Mouse (Mus musculus) limb, embryonic 15.5 days (tissue): ENCODE results near the gene Fbxo8. TPM values are rescaled to one million over a fixed set of nuclear protein-coding genes. Genes with fewer than 3 reads are reported as not detected.
A peak's percentile ranks its signal among the peaks of the same experiment; 100 is the strongest.

Source experiments
- ATAC-seq: fragments of 200-750 bp; cut with Nextera tagmentation; 2 replicates; pipeline ENCODE4 v1.8.0; 2017; ENCODE audit warnings: low read depth, moderate TSS enrichment; ENCODE audit not compliant: insufficient number of reproducible peaks, low FRiP score, low TSS enrichment
- H3K27ac ChIP-seq: fragments of 300-500 bp; sonication (generic); 2 replicates; pipeline ENCODE4 v1.5.1; 2015; ENCODE audit warnings: moderate library complexity, mild to moderate bottlenecking, inconsistent platforms
- H3K27me3 ChIP-seq: fragments of 300-500 bp; sonication (generic); 2 replicates; pipeline ENCODE4 v1.6.1; 2015; ENCODE audit warnings: inconsistent platforms
- H3K36me3 ChIP-seq: fragments of 300-500 bp; sonication (generic); 2 replicates; pipeline ENCODE4 v1.6.1; 2015; ENCODE audit warnings: inconsistent platforms
- H3K4me1 ChIP-seq: fragments of 300-500 bp; sonication (generic); 2 replicates; pipeline ENCODE4 v1.6.1; 2015; ENCODE audit warnings: inconsistent platforms
- H3K4me2 ChIP-seq: fragments of 300-500 bp; sonication (generic); 2 replicates; pipeline ENCODE4 v1.6.1; 2015; ENCODE audit warnings: mild to moderate bottlenecking, inconsistent platforms
- H3K4me3 ChIP-seq: fragments of 300-500 bp; sonication (generic); 2 replicates; pipeline ENCODE4 v1.5.1; 2015; ENCODE audit warnings: mild to moderate bottlenecking, inconsistent platforms
- H3K9ac ChIP-seq: fragments of 300-500 bp; sonication (generic); 2 replicates; pipeline ENCODE4 v1.6.1; 2015; ENCODE audit warnings: inconsistent platforms
- H3K9me3 ChIP-seq: fragments of 300-500 bp; sonication (generic); 2 replicates; pipeline ENCODE4 v1.6.1; 2016; ENCODE audit warnings: inconsistent platforms
- WGBS: fragments of 180-500 bp; shearing (Covaris S2); methylation state at CpG from one replicate; pipeline ENCODE4 v1.1.7; 2015; 5-methylcytosine and 5-hydroxymethylcytosine counted together
- polyA plus RNA-seq: library from polyadenylated mRNA; unstranded; fragments of >200 nt; fragmentation: Nextera tagmentation; extraction: Ambion mirVana; gene quantifications from 2 replicates; pipeline ENCODE4 v1.2.1, GENCODE M21; 2015

The Fbxo8 gene
- polyA plus RNA-seq, 1 experiment from 2014 or later: 43.9 TPM

DNA sequence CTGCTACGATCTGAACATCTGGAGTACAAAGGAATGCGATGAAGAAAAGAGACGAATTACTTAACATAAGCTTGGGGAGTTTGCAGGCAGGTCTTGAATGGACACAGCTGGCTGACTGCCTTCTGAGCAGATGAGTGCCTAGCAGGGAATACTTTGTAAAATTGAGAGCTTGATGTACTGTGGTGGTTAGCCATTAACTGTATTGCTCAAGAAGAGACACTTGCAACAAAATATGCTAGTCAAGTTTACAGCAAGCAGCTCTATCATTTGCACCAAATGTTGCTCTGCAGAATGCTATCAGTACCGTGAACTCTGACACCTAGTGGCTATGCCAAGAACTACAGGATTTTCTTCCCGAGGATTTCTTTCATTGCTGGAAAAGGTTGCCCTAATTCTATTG lies 64.1 kb downstream of the Fbxo8 start:
- H3K9ac ChIP-seq: no peak overlapping the region

DNA sequence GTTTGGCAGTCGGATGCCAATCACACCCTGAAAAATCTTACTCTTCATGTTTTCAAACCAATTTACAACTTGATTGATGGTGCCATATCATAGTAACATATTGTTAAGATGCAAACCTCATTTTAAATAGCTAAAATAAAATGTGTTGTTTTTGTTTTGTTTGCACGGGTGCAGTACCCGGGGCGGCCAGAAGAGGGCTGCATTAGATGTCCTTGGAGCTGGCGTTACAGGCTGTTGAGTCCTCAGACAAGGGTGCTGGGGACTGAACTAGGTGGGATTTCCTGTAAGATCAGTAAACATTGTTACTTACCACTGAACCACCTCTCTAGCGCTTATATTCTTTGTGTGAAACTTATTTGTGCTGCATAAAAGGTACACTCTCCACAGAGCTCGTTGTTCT lies 65.4 kb downstream of the Fbxo8 start:
- Histone ChIP-seq H3K9ac (no peak overlapping the region), H3K36me3 (no peaks in the 10 kb centered on the region), H3K4me3 (no peak overlapping the region), H3K27ac (no peak overlapping the region), H3K4me2 (no peak overlapping the region), H3K4me1 (0 out of 2 replicates have a peak, but pooled peaks cover 6% of the 10 kb centered on the region), H3K9me3 (no peaks in the 10 kb centered on the region), H3K27me3 (peaks cover 23% of the 10 kb centered on the region)
- no peak for ATAC-seq
- 37% methylated on average over 7 of the region's 7 CpGs for WGBS

More for the DNA sequence above, 64.1 kb downstream of the Fbxo8 start:
- Histone ChIP-seq H3K27ac (no peak overlapping the region), H3K36me3 (no peaks in the 10 kb centered on the region), H3K27me3 (peaks cover 11% of the 10 kb centered on the region), H3K4me2 (no peak overlapping the region), H3K9me3 (no peaks in the 10 kb centered on the region), H3K4me3 (no peak overlapping the region), H3K4me1 (0 out of 2 replicates have a peak, but pooled peaks cover 5% of the 10 kb centered on the region)
- 6% methylated on average over 5 of the region's 5 CpGs for WGBS
- ATAC-seq: no peak

DNA sequence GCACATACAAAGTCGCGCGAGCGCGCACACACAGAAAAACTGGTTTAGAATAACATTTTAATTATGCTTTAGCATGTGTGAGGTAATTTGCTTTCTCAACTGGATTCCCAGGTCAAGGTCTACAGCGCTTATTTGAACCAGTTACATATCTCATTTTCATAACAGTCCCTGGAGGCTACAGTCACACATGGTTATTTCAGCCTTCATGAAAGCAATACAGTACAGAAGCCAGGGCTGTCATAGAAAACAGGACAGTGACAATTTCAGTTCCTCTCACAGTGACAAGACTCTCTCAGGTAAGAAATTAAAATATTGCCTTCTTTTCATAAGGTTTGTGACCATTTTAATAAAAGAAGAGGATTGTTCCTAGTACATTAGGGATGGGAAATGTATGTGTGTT lies 66.4 kb downstream of the Fbxo8 start:
- Histone ChIP-seq H3K27me3 (peaks cover 26% of the 10 kb centered on the region), H3K9ac (no peak overlapping the region), H3K4me2 (no peak overlapping the region), H3K36me3 (no peaks in the 10 kb centered on the region), H3K4me3 (no peak overlapping the region), H3K27ac (no peak overlapping the region), H3K4me1 (peaks cover 6% of the 10 kb centered on the region; the same call in 1 of the 2 replicates), H3K9me3 (no peaks in the 10 kb centered on the region)
- no peak for ATAC-seq
- 94% methylated on average over 6 of the region's 6 CpGs for WGBS

DNA sequence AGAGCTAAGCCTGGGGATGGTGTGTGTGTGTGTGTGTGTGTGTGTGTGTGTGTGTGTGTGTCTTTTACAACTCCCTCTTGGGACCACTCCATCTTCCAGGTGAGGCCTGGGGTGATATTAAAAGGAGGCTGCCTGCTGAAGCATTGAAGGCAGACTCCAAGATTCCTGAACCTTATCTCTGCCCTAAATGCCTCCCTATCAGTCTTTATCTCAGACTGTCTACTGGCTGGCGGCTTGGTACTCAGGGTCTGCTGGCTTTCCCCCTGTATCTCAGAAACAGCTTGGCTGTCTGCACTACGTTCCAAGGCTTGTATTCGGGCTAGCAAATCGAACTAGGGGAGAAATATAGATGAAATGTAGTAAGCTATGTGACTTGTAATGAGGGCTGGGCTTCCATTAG lies 68.2 kb downstream of the Fbxo8 start:
- Histone ChIP-seq H3K9me3 (no peaks in the 10 kb centered on the region), H3K36me3 (no peaks in the 10 kb centered on the region), H3K4me3 (no peak overlapping the region), H3K27me3 (peaks cover 35% of the 10 kb centered on the region), H3K9ac (no peak overlapping the region), H3K27ac (no peak overlapping the region), H3K4me2 (no peak overlapping the region), H3K4me1 (peaks cover 19% of the 10 kb centered on the region)
- no peak for ATAC-seq
- WGBS: 26% methylated on average over 4 of the region's 4 CpGs

DNA sequence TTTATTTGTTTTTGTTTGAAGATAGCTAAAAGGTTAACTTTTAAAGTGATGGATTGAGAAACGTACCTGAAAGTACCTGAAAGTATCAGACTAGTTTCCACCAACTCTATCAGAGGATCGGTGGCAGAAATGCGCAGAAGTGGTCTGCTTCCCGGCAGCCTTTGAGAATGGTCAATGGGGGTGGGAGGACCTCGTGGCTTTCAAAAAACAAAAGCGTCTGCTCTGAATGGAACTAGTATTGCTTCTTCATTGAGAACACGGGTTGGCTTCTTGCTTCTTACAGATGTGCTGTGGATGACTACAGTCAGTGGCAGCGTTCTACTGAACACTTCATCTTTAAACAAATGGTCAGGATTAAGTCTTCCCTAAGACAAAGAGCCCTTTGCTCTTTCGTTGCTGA lies 68.7 kb downstream of the Fbxo8 start:
- ATAC-seq: no peak
- Histone ChIP-seq H3K4me2 (no peak overlapping the region), H3K27ac (no peak overlapping the region), H3K36me3 (no peaks in the 10 kb centered on the region), H3K4me1 (peaks cover 19% of the 10 kb centered on the region), H3K27me3 (peaks cover 40% of the 10 kb centered on the region), H3K4me3 (no peak overlapping the region), H3K9me3 (no peaks in the 10 kb centered on the region), H3K9ac (no peak overlapping the region)
- 27% methylated on average over 9 of the region's 9 CpGs for WGBS

DNA sequence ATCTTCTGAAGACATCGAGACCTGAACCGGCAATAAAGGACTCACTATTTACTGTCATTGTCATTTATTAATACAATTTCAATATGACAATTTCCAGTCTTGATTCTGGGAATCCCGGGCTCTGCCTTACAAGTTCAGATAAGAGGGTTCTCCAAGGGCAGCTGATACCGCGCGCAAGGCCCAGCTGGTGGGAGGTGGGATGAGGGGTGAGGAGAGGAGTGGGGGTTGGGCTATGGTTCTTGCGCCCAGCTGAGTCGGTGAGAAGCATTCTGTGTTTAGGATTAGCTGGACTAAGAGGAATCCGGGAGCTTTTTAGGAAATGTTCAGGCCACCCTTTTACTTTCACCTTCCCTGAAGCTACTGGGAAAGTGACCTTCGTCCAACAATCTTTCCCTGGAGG lies 69.8 kb downstream of the Fbxo8 start:
- Histone ChIP-seq H3K27me3 (peaks cover 41% of the 10 kb centered on the region), H3K4me1 (peaks cover 16% of the 10 kb centered on the region), H3K9me3 (no peaks in the 10 kb centered on the region), H3K4me3 (no peak overlapping the region), H3K9ac (no peak overlapping the region), H3K4me2 (no peak overlapping the region), H3K36me3 (no peaks in the 10 kb centered on the region), H3K27ac (no peak overlapping the region)
- ATAC-seq: no peak
- 33% methylated on average over 10 of the region's 10 CpGs for WGBS

DNA sequence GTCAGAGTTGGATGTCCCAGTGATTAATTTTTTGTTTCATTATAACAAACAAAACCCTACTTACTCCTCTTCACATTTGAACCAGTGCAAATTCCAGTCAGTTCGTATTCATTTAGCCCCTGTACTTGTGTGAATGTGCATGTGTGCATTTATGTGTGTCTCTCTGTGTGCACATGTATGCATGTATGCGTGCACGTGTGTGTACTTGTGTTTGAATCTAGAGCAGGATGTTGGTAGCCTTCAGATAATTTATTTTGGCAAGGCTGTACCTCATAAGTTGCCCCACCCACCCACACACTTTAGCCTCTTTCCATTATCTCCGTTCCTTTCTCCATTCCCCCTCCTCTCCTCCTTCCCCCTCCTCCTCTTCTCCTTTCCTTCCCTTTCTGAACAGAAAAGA lies 70.2 kb downstream of the Fbxo8 start:
- H3K27me3 ChIP-seq: peaks cover 41% of the 10 kb centered on the region
- 34% methylated on average over 4 of the region's 4 CpGs for WGBS
- no peak overlapping the region for H3K4me3 ChIP-seq
- H3K9me3 ChIP-seq: no peaks in the 10 kb centered on the region
- no peaks in the 10 kb centered on the region for H3K36me3 ChIP-seq
- H3K9ac ChIP-seq: no peak overlapping the region
- peaks cover 16% of the 10 kb centered on the region for H3K4me1 ChIP-seq
- no peak overlapping the region for H3K4me2 ChIP-seq
- ATAC-seq: no peak
- no peak overlapping the region for H3K27ac ChIP-seq

DNA sequence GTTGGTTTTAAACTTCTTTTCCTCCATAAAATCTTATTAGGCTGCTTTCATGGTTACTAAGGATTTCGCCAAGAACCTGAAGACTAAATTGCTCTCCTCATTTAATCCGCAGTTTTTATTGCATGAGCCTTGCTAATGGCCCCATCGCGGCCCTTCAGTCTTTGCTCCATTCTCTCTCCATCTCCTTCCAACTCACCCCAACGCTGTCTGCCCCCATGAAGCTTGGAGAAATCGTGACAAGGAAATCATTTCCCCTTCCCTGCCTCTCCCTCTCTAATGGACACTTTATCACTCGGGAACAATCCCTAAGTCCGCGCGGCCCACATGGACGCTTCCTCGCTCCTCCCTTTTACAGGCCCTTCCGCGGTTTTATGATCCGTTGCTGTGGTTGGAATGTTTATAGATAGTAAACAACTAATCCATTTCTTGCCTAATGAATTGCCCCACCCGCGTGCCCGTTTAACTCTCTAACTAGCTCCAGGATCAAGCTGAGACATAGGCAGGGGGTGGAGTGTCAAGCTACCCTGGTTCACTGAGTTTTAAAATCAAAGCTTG lies 71.7 kb downstream of the Fbxo8 start:
- WGBS: 3% methylated on average over 18 of the region's 18 CpGs
- H3K27ac ChIP-seq: no peak overlapping the region
- peaks cover 16% of the 10 kb centered on the region for H3K4me1 ChIP-seq

DNA sequence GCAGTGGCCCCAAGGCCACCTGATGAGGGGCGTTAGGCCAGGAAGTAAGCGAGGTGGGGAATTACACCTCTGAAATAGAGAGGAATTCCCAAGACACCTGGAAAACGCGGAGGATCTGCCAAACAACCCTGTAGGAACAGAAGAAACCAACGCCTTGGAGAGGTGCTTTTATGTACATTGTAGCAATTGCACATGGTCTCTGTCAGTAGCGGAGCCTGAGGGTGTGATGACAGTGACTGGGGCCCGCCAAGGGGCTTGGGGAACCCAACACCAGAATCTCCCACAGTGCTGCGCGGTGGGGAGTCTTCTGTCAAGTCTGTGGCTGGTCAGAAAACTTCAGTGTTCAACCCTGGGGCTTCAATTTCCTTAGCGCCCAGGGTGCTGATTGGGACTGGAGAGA lies 72.5 kb downstream of the Fbxo8 start:
- Histone ChIP-seq H3K9ac (no peak overlapping the region), H3K4me1 (peaks cover 16% of the 10 kb centered on the region), H3K36me3 (no peaks in the 10 kb centered on the region), H3K4me2 (peak overlapping the region; percentile 51; the same call in 1 of the 2 replicates), H3K27ac (no peak overlapping the region), H3K4me3 (no peak overlapping the region), H3K9me3 (no peaks in the 10 kb centered on the region), H3K27me3 (peaks cover 41% of the 10 kb centered on the region)
- no peak for ATAC-seq
- 10% methylated on average over 10 of the region's 10 CpGs for WGBS

More for the DNA sequence above, 71.7 kb downstream of the Fbxo8 start:
- Histone ChIP-seq H3K4me2 (peak overlapping the region; percentile 51), H3K36me3 (no peaks in the 10 kb centered on the region), H3K4me3 (peak overlapping the region; percentile 25), H3K27me3 (peaks cover 41% of the 10 kb centered on the region), H3K9me3 (no peaks in the 10 kb centered on the region), H3K9ac (no peak overlapping the region)
- no peak for ATAC-seq

DNA sequence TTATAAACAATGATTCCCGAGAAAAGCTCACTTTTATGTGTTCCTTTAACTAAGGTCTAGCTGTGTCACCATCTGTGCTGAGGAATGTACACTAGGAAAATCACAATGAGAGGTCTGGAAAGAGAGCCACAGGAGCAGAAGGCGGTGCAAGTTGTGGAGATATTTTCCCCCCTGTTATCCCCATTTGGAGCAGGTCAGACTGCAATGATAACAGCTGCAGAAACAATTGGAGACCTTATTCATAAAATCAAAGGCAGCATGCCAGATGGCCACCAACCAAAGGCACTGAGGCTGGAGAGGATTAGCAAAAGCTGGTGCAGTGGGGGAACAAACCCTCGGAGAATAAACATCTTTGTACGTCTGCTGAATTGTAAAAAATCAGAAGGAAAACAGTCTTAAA lies 78.3 kb downstream of the Fbxo8 start:
- 22% methylated on average over 4 of the region's 4 CpGs for WGBS
- no peak overlapping the region for H3K9ac ChIP-seq

DNA sequence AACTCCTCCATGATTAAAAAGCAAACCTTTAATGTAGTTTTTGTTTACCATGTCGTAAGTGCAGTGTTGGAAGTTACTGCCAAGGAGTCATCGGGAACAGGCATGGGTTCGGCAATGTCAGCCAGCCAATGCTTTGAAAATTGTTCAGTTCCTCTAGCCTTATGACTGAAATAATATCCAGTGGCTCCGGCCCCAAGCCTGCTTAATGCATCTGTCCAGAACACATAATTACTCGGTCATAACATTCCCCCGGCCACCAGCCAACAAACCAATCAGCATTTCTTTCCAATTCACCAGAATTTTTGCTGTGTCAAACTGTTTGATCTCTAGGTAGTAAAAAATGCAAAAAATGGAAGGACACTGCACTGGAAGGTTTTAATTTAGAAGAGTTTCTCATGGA lies 88.4 kb downstream of the Fbxo8 start:
- Histone ChIP-seq H3K27me3 (no peaks in the 10 kb centered on the region), H3K9me3 (no peaks in the 10 kb centered on the region), H3K4me1 (no peaks in the 10 kb centered on the region), H3K4me2 (no peak overlapping the region), H3K27ac (no peak overlapping the region), H3K36me3 (no peaks in the 10 kb centered on the region), H3K4me3 (no peak overlapping the region), H3K9ac (no peak overlapping the region)
- no peak for ATAC-seq
- 32% methylated on average over 6 of the region's 6 CpGs for WGBS

More for the DNA sequence above, 78.3 kb downstream of the Fbxo8 start:
- Histone ChIP-seq H3K4me2 (no peak overlapping the region), H3K4me3 (no peak overlapping the region), H3K36me3 (no peaks in the 10 kb centered on the region), H3K27me3 (peaks cover 5% of the 10 kb centered on the region; the same call in 1 of the 2 replicates), H3K27ac (no peak overlapping the region), H3K4me1 (0 out of 2 replicates have a peak, but pooled peaks cover 2% of the 10 kb centered on the region), H3K9me3 (no peaks in the 10 kb centered on the region)
- ATAC-seq: no peak
